8 mouse cellular contexts compared by ENCODE assay signal in genomic region chr2:139678275-139679140, GRCm38 (mm10). TPM values are rescaled to one million over a fixed set of nuclear protein-coding genes. Genes with fewer than 3 reads are reported as not detected.
DNase-seq lines count a peak whose midpoint lies in the region; ATAC-seq lines count a peak whose summit lies in the region.

No protein-coding gene starts in this region.

- intact Hi-C loops in gastrocnemius, postnatal 36 days (cut with DNase I): no loop called here

- no peaks in the 10 kb centered on the region for H3K36me3 ChIP-seq in stomach, embryonic 14.5 days (ENCODE audit: control insufficient read depth, insufficient read depth, low read length)

- ATAC-seq in inflammation-experienced regulatory T-cells, adult 6 months: peak; percentile 32
- peak; percentile 88 for ATAC-seq in stomach, embryonic 14.5 days (ENCODE audit: insufficient number of reproducible peaks, insufficient read depth, low FRiP score, low read depth)

- H3K27me3 ChIP-seq in stomach, embryonic 14.5 days (ENCODE audit: control insufficient read depth, insufficient read depth, low read length): no peaks in the 10 kb centered on the region

- peak overlapping the region; percentile 80 for H3K9ac ChIP-seq in stomach, embryonic 14.5 days (replicated peaks; ENCODE audit: low read depth, low read length)

- WGBS in stomach, embryonic 14.5 days: under 1% methylated on average over 82 of the region's 84 CpGs

- H3K4me3 ChIP-seq in stomach, embryonic 14.5 days (ENCODE audit: low read depth, low read length): peak overlapping the region; percentile 89

- peak; percentile 55 to 65 for DNase-seq in left cerebral cortex, adult 18-20 months (ENCODE audit: low spot score in 2 of 2)
- DNase-seq in left cerebral cortex, adult 11 months (ENCODE audit: low spot score): no peak
- DNase-seq in embryo, embryonic 11.5 days (ENCODE audit: low read depth, low spot score): peak; percentile 36
- DNase-seq in gastrocnemius, postnatal 36 days: peak; percentile 6 to 16
- peak; percentile 8 to 44 for DNase-seq in left cerebral cortex, adult 9 months (ENCODE audit: low spot score in 2 of 2)
- DNase-seq in mesoderm, embryonic 11.5 days (ENCODE audit: low read depth, low spot score): peak; percentile 77

- 0 out of 2 replicates have a peak, but pooled peaks cover 2% of the 10 kb centered on the region for H3K4me1 ChIP-seq in stomach, embryonic 14.5 days (ENCODE audit: control insufficient read depth, insufficient read depth, low read length)

- peak overlapping the region; percentile 99 for H3K4me2 ChIP-seq in stomach, embryonic 14.5 days (replicated peaks; ENCODE audit: low read depth, low read length)

- H3K9me3 ChIP-seq in stomach, embryonic 14.5 days (ENCODE audit: control insufficient read depth, low read depth, low read length): no peaks in the 10 kb centered on the region

- H3K27ac ChIP-seq in stomach, embryonic 14.5 days (ENCODE audit: low read length): peak overlapping the region; percentile 75

RNA-seq across cellular contexts. Expression of gene Ism1, which starts 0.5 kb away (rescaled TPM):
- 1 to 10 TPM; 4.4 to 6.4 TPM for total RNA-seq in left cerebral cortex, adult 18-20 months (2021)
- total RNA-seq in gastrocnemius, postnatal 36 days (2021): under 1 TPM; 0.74 TPM
- under 1 TPM in 2 of 3 experiments, not detected in 1; 0.26 to 0.32 TPM for polyA plus RNA-seq in inflammation-experienced regulatory T-cells, adult 6 months (2017; shearing (Covaris generic))
- polyA plus RNA-seq in stomach, embryonic 14.5 days (2014; fragmentation: Nextera tagmentation; extraction: Ambion mirVana): 2.9 and 3.2 TPM in 2 replicates
